Mouse (Mus musculus): ENCODE data around the gene Lypd6b.

Lypd6b gene

DNA sequence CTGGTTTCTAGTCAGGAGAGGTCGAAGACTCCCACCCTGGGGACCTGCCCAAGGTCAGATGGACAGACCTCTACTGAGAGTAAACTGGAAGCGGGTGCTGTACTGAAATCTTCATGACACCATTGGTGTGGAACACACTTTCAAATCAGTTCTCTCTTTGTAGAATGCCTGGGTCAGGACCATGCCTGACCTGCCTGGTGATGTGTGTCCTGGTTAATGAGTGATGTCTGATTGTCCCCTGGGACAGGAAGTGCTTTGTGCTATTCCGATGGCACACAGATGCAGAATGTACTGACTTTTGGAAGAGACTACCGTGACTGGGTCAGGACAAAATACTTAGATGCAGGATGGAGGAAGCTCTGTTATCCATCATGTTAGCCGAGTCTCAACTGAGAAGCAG, 17.0 kb upstream of the Lypd6b start:
- no peak for DNase-seq (ENCODE audit: low spot score in 2 of 2)

- DNase-seq (ENCODE audit: low spot score in 2 of 2) = no peak
Measured at GRCm38 (mm10) chr2:49771172-49771571, 16.3 kb upstream of the Lypd6b start.

- DNase-seq (ENCODE audit: low spot score in 2 of 2) = no peak
Measured at GRCm38 (mm10) chr2:49773194-49773931, 14.1 kb upstream of the Lypd6b start.

- no peak for DNase-seq (ENCODE audit: low spot score in 2 of 2)
Measured at GRCm38 (mm10) chr2:49774180-49774579, 13.3 kb upstream of the Lypd6b start.

GRCm38 (mm10) chr2:49775187-49775586, 12.3 kb upstream of the Lypd6b start:
- no peak for DNase-seq (ENCODE audit: low spot score in 2 of 2)

DNA sequence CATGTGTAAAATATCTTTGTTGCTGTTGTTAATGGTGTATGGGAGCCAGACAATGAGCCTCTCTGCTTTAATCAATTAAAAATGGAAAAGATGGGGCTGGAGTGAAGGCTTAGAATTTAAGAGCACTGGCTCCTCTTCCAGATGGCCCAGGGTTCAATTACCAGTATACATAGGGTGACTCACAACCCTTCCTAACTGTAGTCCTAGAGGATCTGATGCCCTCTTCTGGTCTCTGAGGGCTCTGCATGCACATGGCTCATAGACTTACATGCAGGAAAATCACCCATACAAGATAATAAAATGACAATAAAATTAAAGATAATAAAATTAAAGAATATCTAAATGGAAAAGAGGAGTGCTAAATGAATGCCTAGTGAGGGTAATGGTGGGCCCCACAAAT, 11.8 kb upstream of the Lypd6b start:
- DNase-seq (ENCODE audit: low spot score in 2 of 2) = no peak

DNA sequence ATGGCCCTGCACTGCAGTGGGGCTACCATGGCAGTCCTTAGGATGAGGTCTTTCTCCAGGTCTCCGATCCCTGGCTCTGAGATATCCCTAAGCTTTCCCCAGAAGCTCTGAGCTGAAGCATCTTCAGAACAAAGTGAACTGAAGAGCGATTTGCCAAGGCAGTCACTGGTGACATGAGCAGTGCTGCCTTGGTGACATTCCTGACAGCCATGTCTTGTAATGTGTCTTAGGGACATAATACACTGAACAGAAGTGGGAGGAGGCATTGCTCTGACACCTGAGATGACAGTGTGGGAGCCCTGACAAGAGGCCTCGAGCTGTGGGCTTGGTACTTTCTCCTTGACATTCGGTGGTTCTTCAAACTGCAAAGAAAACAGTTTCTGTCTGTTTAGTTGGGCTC, 11.1 kb upstream of the Lypd6b start:
- no peak for DNase-seq (ENCODE audit: low spot score in 2 of 2)

GRCm38 (mm10) chr2:49788051-49788418, 547 bp downstream of the Lypd6b start:
- no peak for DNase-seq (ENCODE audit: low spot score in 2 of 2)

DNA sequence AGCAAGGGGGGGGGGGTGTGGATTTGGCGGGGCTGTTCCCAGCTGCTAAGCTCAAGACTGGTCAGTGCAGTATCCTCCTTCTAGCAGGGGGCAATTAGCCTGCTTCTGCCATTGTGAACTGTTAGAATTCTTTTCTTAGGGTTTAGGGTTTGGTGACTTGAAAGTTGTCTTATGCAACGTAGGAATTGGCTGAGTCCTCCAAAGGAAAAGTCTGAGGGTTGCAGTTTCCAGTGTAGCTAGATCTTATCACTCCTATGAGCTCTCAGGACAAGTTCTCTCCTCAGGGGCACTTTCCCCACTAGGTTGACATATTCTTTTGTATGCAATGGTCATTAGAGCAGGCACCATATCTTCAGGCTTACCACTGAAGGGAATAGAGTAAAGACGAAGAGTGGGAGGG, 1.2 kb downstream of the Lypd6b start:
- no peak for DNase-seq (ENCODE audit: low spot score in 2 of 2)

DNA sequence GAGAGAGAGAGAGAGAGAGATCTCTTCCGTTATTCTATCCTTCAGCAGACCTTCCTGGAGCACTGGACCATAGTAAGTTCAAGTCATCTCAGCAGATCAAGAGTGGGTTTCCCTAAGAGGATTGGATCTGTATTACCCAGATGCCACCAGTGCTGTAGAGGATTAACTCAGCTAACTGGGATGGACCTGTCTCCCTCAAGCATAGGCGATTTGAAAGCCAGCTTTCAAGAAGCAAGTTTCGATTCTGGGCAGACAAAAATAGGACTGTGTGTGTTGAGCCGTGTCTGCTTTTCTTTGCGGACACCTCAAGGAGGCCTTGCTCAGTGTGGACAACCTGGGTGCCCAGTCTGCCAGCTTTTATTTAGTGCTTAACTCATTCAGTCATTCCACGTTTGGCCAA, 1.6 kb downstream of the Lypd6b start:
- no peak for DNase-seq (ENCODE audit: low spot score in 2 of 2)

- DNase-seq (ENCODE audit: low spot score in 2 of 2) = no peak
Measured at GRCm38 (mm10) chr2:49789504-49789903, 2.0 kb downstream of the Lypd6b start.

- DNase-seq (ENCODE audit: low spot score in 2 of 2) = peak; percentile 24 to 32
Measured at GRCm38 (mm10) chr2:49797444-49798143, 10.1 kb downstream of the Lypd6b start.

- DNase-seq (ENCODE audit: low spot score in 2 of 2) = no peak
Measured at GRCm38 (mm10) chr2:49804448-49804847, 17.0 kb downstream of the Lypd6b start.

DNA sequence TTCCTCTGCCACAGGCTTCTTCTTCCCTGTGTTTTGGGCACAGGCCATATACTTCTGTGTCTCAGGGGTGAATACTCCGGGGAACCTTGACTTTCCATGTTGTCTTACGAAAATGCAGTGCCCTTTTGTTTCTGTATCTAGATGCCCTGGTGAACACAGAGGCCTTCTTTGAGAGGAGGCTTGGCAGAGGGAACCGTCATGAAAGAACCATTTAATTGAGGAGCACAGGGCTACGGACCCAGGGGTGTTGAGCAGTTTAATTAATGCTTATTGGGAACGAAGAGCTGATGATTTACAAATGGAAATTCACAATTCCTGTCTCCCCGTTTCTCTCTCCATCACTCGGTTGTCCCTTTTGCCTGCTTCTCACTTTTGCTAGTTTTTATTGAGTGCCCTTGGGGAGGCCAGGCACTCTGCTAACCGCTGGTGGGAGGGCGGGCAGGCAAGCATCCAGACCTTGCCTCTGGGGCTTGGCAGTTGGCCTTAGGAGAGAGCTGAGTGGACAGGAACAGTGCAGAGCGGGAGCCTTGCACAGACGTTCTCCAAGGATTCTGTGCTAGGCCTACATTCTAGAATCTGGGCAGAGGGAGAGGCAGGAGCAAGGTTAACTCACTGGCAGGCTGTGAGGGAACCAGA, 18.4 kb downstream of the Lypd6b start:
- no peak for DNase-seq (ENCODE audit: low spot score in 2 of 2)

GRCm38 (mm10) chr2:49809496-49809895, 22.0 kb downstream of the Lypd6b start:
- no peak for DNase-seq (ENCODE audit: low spot score in 2 of 2)

DNA sequence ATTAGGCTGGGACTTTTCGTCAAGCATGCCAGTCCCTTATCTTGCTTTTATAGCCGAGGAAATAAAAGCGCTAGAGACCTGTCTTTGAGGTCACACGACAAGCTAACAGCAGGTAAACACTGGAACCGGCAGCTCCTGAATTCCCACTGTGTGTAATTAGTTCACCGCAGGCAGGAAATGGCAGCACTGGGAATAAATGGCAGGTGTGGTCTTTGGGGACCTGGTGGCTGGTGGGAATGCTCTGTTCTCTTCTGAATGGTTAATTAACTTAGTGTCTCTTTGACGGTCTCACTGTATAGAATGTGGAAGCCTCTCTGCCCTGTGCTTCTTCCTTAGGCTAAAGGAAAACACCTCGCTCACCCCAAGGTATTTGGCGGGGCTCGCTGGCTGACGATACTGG, 23.9 kb downstream of the Lypd6b start:
- DNase-seq (ENCODE audit: low spot score in 2 of 2) = no peak

DNA sequence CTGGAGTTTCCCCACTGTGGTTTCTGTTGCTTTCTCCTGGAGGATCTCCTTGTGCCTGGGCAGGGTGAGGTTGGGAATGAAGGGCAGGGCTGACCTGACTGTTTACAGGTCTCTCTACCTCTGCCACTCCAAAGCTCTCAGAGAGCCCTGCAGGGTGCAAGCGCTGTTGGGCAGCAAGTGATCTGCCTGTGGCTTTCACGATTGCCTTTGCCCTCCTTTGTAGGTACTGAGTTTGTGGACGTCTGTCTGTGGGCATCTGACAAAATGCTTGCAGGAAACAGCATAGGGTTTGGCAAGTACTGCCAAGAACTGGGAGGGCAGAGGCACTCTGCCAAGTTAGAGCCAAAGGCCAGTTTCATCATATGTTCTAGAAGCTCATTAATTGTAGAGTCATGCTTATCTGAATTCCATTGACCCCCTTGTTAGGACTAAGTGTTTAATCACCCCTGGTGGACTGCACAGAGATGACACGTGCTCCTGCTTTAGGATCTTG, 24.4 kb downstream of the Lypd6b start:
- no peak for DNase-seq (ENCODE audit: low spot score in 2 of 2)

GRCm38 (mm10) chr2:49813151-49813550, 25.7 kb downstream of the Lypd6b start:
- DNase-seq (ENCODE audit: low spot score in 2 of 2) = no peak

DNA sequence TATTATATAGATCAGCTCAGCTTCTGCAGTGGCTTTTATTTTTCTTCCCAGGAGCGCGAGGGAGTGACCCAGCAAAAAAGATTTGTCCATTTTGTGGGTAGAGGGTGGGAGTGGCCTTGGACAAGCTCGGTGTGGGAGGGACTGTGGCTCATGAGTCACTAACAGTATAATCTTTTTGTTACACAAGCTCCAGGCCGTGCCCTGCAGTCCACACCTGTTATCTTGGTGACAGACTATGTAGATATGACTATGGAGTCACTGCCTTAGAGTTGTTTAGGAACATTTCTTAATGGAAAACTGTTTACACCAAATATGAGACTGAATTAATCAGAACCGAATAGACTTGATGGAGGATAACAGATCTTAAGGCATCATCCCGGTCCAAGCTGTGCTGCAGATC, 26.5 kb downstream of the Lypd6b start:
- DNase-seq (ENCODE audit: low spot score in 2 of 2) = no peak

GRCm38 (mm10) chr2:49815696-49816320, 28.3 kb downstream of the Lypd6b start:
- DNase-seq (ENCODE audit: low spot score in 2 of 2) = no peak

DNA sequence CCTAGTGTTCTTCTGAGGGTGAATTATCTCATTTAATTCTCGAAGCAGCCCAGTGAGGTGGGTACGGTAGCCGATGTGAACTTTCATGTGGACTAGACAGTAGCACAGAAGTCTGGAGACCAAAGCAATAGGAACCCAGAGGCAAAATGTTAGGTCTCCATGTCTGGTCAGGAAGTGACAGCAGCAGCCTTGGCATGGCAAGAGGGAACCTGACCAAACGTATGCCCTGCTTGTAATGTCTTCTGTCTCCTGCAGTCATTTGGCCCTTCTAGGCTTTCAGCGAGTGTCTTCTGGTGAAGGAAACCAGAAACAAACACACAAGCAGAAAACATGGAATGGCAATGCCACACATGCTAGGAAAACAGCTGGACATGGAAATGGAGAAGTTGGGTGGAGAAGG, 29.1 kb downstream of the Lypd6b start:
- no peak for DNase-seq (ENCODE audit: low spot score in 2 of 2)

DNA sequence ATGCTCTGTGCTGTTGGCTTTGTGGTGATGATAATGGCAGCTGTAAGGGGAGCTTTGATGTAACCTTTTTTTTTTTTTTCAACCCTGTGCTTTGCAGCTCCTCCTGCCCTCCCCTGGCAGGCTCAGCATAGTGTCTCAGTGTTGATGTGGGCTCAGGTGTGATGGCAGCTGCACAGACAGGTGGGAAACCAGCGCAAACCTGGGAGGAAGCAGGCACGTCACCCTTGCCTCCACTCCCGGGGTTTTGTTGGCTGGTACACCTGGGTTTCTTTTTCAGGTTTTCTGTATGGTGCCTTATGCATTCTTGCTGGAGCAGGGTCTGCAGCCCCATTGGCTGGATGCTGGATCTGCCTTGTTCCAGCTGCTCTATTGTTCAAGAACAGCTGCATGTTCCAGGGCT, 29.7 kb downstream of the Lypd6b start:
- DNase-seq (ENCODE audit: low spot score in 2 of 2) = no peak

Measured in heart, adult 9 months (tissue).